Mouse (Mus musculus) liver, embryonic 11.5 days (tissue): ENCODE data around the gene 2210016F16Rik. TPM values are rescaled to one million over a fixed set of nuclear protein-coding genes. Genes with fewer than 3 reads are reported as not detected.
A peak's percentile ranks its signal among the peaks of the same experiment; 100 is the strongest.
"Not testable (repeated sequence)": the region's sequence is repeated elsewhere in the genome, so short reads cannot be mapped to it uniquely, and the experiment has no call there.

Experiments
- ATAC-seq: fragments of 200-750 bp; cut with Nextera tagmentation; replicated peaks from 2 replicates; pipeline ENCODE4 v1.8.0; 2017; ENCODE audit warnings: moderate number of reproducible peaks, mild to moderate bottlenecking, moderate TSS enrichment, moderate library complexity; ENCODE audit not compliant: low FRiP score
- DNase-seq: peaks from one replicate; pipeline ENCODE4 v3.0.0-alpha.2; 2017; ENCODE audit warnings: low spot score
- H3K27ac ChIP-seq: fragments of 300-500 bp; sonication (generic); 2 replicates; pipeline ENCODE4 v1.5.1; 2014; ENCODE audit warnings: mild to moderate bottlenecking, low read depth, low read length, control low read depth
- H3K27me3 ChIP-seq: fragments of 300-500 bp; sonication (generic); replicated peaks from 2 replicates; pipeline ENCODE4 v1.6.1; 2014; ENCODE audit warnings: low read length, mixed read lengths; ENCODE audit not compliant: control insufficient read depth, insufficient read depth
- H3K36me3 ChIP-seq: fragments of 300-500 bp; sonication (generic); 2 replicates; pipeline ENCODE4 v1.6.1; 2014; ENCODE audit warnings: mild to moderate bottlenecking, low read length, moderate library complexity, mixed read lengths; ENCODE audit not compliant: control insufficient read depth, insufficient read depth
- H3K4me1 ChIP-seq: fragments of 300-500 bp; sonication (generic); replicated peaks from 2 replicates; pipeline ENCODE4 v1.6.1; 2014; ENCODE audit warnings: low read length, mixed read lengths; ENCODE audit not compliant: control insufficient read depth, insufficient read depth
- H3K4me2 ChIP-seq: fragments of 300-500 bp; sonication (generic); 2 replicates; pipeline ENCODE4 v1.6.1; 2014; ENCODE audit warnings: mild to moderate bottlenecking, control low read depth, moderate library complexity
- H3K4me3 ChIP-seq: fragments of 300-500 bp; sonication (generic); 2 replicates; pipeline ENCODE4 v1.5.1; 2014; ENCODE audit warnings: low read depth, low read length, control low read depth
- H3K9ac ChIP-seq: fragments of 300-500 bp; sonication (generic); 2 replicates; pipeline ENCODE4 v1.6.1; 2014; ENCODE audit warnings: low read depth, low read length, control low read depth
- H3K9me3 ChIP-seq: fragments of 300-500 bp; sonication (generic); 2 replicates; pipeline ENCODE4 v1.6.1; 2016; ENCODE audit warnings: low read length, inconsistent platforms, mixed read lengths; ENCODE audit not compliant: control insufficient read depth
- WGBS: fragments of 180-500 bp; shearing (Covaris S2); extraction: QIAGEN DNeasy Blood & Tissue Kit; methylation state at CpG from one replicate; pipeline ENCODE4 v1.1.7; 2014; 5-methylcytosine and 5-hydroxymethylcytosine counted together
- polyA plus RNA-seq: library from polyadenylated mRNA; unstranded; fragments of >200 nt; fragmentation: Nextera tagmentation; extraction: Ambion mirVana; gene quantifications from 2 replicates; pipeline ENCODE4 v1.2.1, GENCODE M21; 2014

The 2210016F16Rik gene
- polyA plus RNA-seq, 1 experiment from 2014 or later: 39.6 TPM

DNA sequence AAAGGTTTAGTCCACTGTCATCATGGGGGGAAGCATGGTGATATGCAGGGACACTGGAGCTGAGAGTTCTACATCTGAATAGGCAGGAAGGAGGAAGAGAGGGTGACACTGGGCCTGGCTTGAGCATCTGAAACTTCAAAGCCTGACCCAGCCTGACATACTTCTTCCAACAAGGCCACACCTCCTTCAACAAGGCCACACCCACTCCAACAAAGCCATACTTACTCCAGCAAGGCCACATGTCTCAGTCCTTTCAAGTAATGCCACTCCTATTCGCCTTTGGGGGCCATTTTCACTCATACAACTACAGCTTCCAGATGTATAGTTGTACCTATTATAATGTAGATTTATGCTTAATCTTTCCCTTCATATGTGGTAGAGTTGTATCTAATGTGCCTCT, 17.4 kb downstream of the 2210016F16Rik start:
- 63% methylated on average over 1 of the region's 1 CpGs for WGBS
- DNase-seq (no peak), ATAC-seq (no peak)

DNA sequence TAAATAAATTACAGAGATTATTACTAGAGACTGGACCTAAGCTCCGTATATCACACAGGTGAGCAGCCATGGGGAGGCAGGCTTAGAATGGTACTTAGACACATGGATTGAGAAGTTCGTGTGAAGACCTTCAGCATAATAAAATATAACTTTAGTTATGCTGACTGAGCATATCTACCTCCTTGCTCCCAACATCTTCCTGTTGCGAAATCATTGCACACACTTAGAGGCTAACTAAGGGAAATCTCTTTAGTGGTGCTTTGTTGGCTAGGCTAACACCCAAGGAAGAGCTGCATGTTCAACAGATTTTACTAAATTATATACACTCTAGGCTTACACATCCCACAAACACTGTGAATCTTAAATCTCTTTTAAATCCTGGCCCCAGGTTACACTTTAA, 18.7 kb downstream of the 2210016F16Rik start:
- Histone ChIP-seq H3K9ac (no peak overlapping the region), H3K27ac (no peak overlapping the region), H3K27me3 (no peaks in the 10 kb centered on the region), H3K36me3 (no peaks in the 10 kb centered on the region), H3K4me2 (no peak overlapping the region), H3K4me1 (0 out of 2 replicates have a peak, but pooled peaks cover 2% of the 10 kb centered on the region), H3K4me3 (no peak overlapping the region), H3K9me3 (0 out of 2 replicates have a peak, but pooled peaks cover 2% of the 10 kb centered on the region)
- ATAC-seq: no peak
- 83% methylated on average over 3 of the region's 3 CpGs for WGBS
- peak; percentile 3 for DNase-seq

More for the DNA sequence above, 17.4 kb downstream of the 2210016F16Rik start:
- Histone ChIP-seq H3K9ac (no peak overlapping the region), H3K36me3 (no peaks in the 10 kb centered on the region), H3K4me2 (no peak overlapping the region), H3K27me3 (no peaks in the 10 kb centered on the region), H3K27ac (no peak overlapping the region), H3K4me1 (0 out of 2 replicates have a peak, but pooled peaks cover 2% of the 10 kb centered on the region), H3K4me3 (no peak overlapping the region), H3K9me3 (no peaks in the 10 kb centered on the region)

GRCm38 (mm10) chr13:58365179-58365578, 19.8 kb downstream of the 2210016F16Rik start:
- WGBS: 77% methylated on average over 8 of the region's 8 CpGs
- not testable (repeated sequence) for H3K9me3 ChIP-seq

GRCm38 (mm10) chr13:58364353-58365175, 20.5 kb downstream of the 2210016F16Rik start:
- no peaks in the 10 kb centered on the region for H3K27me3 ChIP-seq
- no peak overlapping the region for H3K4me2 ChIP-seq
- H3K4me1 ChIP-seq: 0 out of 2 replicates have a peak, but pooled peaks cover 2% of the 10 kb centered on the region
- H3K4me3 ChIP-seq: no peak overlapping the region
- peak; percentile 28 for DNase-seq
- H3K9me3 ChIP-seq: 0 out of 2 replicates have a peak, but pooled peaks cover 2% of the 10 kb centered on the region
- H3K36me3 ChIP-seq: no peaks in the 10 kb centered on the region
- no peak overlapping the region for H3K9ac ChIP-seq
- 68% methylated on average over 8 of the region's 8 CpGs for WGBS
- H3K27ac ChIP-seq: no peak overlapping the region
- ATAC-seq: no peak

More at GRCm38 (mm10) chr13:58365179-58365578, 19.8 kb downstream of the 2210016F16Rik start:
- H3K27me3 ChIP-seq, H3K4me2 ChIP-seq, H3K9ac ChIP-seq, H3K4me3 ChIP-seq, ATAC-seq, H3K27ac ChIP-seq, DNase-seq, H3K4me1 ChIP-seq, H3K36me3 ChIP-seq: not testable (repeated sequence)

DNA sequence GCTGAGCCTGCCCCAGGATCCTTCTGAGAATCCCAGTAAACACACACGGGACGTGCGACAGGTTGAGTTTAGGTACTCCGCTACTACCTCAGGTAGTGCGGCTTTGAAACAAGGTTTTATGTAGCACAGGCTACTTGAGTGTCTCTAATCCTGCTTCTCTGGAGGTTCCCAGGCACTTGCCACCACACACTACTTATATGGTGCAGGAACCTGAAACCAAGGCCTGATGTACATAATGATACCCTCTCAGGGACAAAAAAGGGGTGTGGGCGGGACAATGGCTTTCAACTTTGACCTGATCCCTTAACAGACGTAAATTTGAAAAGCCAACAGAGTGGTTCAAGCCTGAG, 25.7 kb downstream of the 2210016F16Rik start:
- ATAC-seq: peak; percentile 60; the same call in 1 of the 2 replicates
- H3K27ac ChIP-seq: no peak overlapping the region; the same call in 1 of the 2 replicates
- DNase-seq: no peak

DNA sequence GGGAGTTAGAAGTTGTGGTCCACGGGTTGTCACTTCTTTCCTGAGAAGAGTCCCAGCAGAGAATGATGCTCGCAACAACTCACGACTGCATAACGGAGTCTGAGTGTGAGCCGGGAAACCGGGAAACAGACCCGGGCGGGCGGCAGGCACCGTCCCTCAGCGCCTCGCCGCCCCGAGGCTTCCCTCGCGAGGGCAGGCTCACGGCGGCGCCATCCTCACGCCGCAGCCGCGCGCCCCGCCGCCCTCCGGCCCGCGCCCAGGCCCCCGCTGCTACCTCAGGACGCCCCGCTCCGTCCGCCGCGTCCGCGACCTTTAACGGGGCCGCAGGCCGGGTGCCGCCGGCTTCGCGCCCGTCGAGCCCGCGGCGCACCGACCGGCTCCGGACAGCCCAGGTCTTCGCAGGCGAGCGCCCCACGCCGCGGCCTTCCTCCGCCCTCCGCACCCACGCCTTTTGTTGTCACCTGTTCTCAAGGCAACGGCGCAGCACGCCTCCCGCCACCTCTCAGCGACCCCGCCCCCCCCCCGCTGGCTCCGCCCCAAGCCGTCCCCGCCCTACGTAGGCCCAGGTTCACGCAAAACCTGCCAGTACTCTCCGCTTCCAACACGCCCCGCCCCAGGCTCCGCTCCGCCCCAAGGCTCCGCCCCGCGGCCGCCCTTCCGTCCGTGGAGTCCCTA, 26.3 kb downstream of the 2210016F16Rik start, which contains the start of gene Kif27:
Gene Kif27, minus strand, starts transcription at position 494 of the 675 bp plus-strand sequence.
- under 1% methylated on average over 75 of the region's 85 CpGs for WGBS
- peak; percentile 100 for ATAC-seq
- no peak within 1 kb of the TSS; the same call in 1 of the 2 replicates for H3K27ac ChIP-seq

More for the DNA sequence above, 25.7 kb downstream of the 2210016F16Rik start:
- 10% methylated on average over 7 of the region's 7 CpGs for WGBS
- no peak overlapping the region for H3K9ac ChIP-seq
- no peaks in the 10 kb centered on the region for H3K36me3 ChIP-seq
- H3K4me1 ChIP-seq: no peaks in the 10 kb centered on the region
- peak overlapping the region; percentile 99 for H3K4me2 ChIP-seq
- peak overlapping the region; percentile 74 for H3K4me3 ChIP-seq
- 0 out of 2 replicates have a peak, but pooled peaks cover 3% of the 10 kb centered on the region for H3K27me3 ChIP-seq
- H3K9me3 ChIP-seq: 0 out of 2 replicates have a peak, but pooled peaks cover 2% of the 10 kb centered on the region

DNA sequence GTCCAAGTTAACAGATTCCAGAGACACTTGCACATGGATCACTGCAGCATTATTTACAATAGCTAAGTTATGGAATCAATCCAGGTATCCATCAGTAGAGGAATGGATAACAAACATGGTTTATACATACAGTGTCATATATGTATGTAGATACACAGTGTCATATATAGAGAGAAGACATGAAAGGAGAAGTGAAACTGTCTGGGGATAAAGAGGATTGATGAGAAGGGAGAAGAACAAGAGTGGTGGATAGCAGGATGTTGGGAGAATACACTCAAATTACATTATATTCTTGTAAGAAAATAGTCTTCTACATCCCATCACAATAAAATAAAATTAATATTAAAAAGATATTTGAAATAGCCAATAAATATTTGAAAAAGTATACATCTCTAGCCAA, 32.0 kb downstream of the 2210016F16Rik start:
- Histone ChIP-seq H3K27ac (no peak overlapping the region), H3K4me3 (no peak overlapping the region), H3K9me3 (no peaks in the 10 kb centered on the region), H3K4me2 (no peak overlapping the region), H3K4me1 (no peaks in the 10 kb centered on the region), H3K36me3 (no peaks in the 10 kb centered on the region), H3K9ac (no peak overlapping the region), H3K27me3 (peaks cover 3% of the 10 kb centered on the region; the same call in 1 of the 2 replicates)
- no peak for DNase-seq
- no peak for ATAC-seq

More for the DNA sequence above, 26.3 kb downstream of the 2210016F16Rik start, which contains the start of gene Kif27:
- no peaks in the 10 kb centered on the region for H3K36me3 ChIP-seq
- H3K4me1 ChIP-seq: no peaks in the 10 kb centered on the region
- 0 out of 2 replicates have a peak, but pooled peaks cover 3% of the 10 kb centered on the region for H3K27me3 ChIP-seq
- H3K9ac ChIP-seq: peak within 1 kb of the TSS; percentile 64
- H3K4me3 ChIP-seq: peak within 1 kb of the TSS; percentile 74
- H3K9me3 ChIP-seq: 0 out of 2 replicates have a peak, but pooled peaks cover 2% of the 10 kb centered on the region
- peak within 1 kb of the TSS; percentile 99 for H3K4me2 ChIP-seq
- peak; percentile 91 for DNase-seq

- no peak overlapping the region for H3K4me3 ChIP-seq
- no peaks in the 10 kb centered on the region for H3K4me1 ChIP-seq
- DNase-seq: no peak
- ATAC-seq: no peak
- H3K27ac ChIP-seq: no peak overlapping the region
- no peak overlapping the region for H3K4me2 ChIP-seq
- no peaks in the 10 kb centered on the region for H3K9me3 ChIP-seq
- no peaks in the 10 kb centered on the region for H3K36me3 ChIP-seq
- no peaks in the 10 kb centered on the region; the same call in 1 of the 2 replicates for H3K27me3 ChIP-seq
- no peak overlapping the region for H3K9ac ChIP-seq
- WGBS: 66% methylated on average over 4 of the region's 4 CpGs
Measured at GRCm38 (mm10) chr13:58350606-58351005, 34.4 kb downstream of the 2210016F16Rik start.
